Mouse (Mus musculus) cerebellum, adult 11-12 months (tissue): Measurements from ENCODE around the gene Nlrp6.
"Not testable (repeated sequence)": the region's sequence is repeated elsewhere in the genome, so short reads cannot be mapped to it uniquely, and the experiment has no call there.

Source experiments
- DNase-seq: peaks from one replicate; pipeline ENCODE4 v3.0.0; 2022

Gene Nlrp6

GRCm38 (mm10) chr7:140951765-140952164 is 31.1 kb downstream of the Nlrp6 start:
- no peak for DNase-seq

GRCm38 (mm10) chr7:140952441-140952840 is 31.7 kb downstream of the Nlrp6 start:
- DNase-seq, result no peak

GRCm38 (mm10) chr7:140953133-140953532 is 32.4 kb downstream of the Nlrp6 start:
- DNase-seq, result no peak

- DNase-seq, result no peak
Measured at GRCm38 (mm10) chr7:140953800-140954732, 33.4 kb downstream of the Nlrp6 start.

GRCm38 (mm10) chr7:140954733-140955071 is 34.0 kb downstream of the Nlrp6 start:
- no peak for DNase-seq

GRCm38 (mm10) chr7:140955342-140955741 is 34.6 kb downstream of the Nlrp6 start:
- DNase-seq, result no peak

- no peak for DNase-seq
Measured at GRCm38 (mm10) chr7:140955758-140956555, 35.3 kb downstream of the Nlrp6 start, which contains the start of the genes Gm45717 and Ifitm2. Gene Gm45717, minus strand, starts transcription at chr7:140955937. Gene Ifitm2, minus strand, starts transcription at chr7:140955987.

- DNase-seq, result no peak
Measured at GRCm38 (mm10) chr7:140956556-140956869, 35.8 kb downstream of the Nlrp6 start.

- no peak for DNase-seq
Measured at GRCm38 (mm10) chr7:140959181-140959901, 38.6 kb downstream of the Nlrp6 start.

GRCm38 (mm10) chr7:140960026-140960425 is 39.3 kb downstream of the Nlrp6 start:
- no peak for DNase-seq

GRCm38 (mm10) chr7:140961416-140961815 is 40.7 kb downstream of the Nlrp6 start:
- no peak for DNase-seq

- DNase-seq, result no peak
Measured at GRCm38 (mm10) chr7:140962733-140963132, 42.0 kb downstream of the Nlrp6 start.

GRCm38 (mm10) chr7:140966921-140967320 is 46.2 kb downstream of the Nlrp6 start, which contains the start of gene Ifitm1:
Gene Ifitm1, plus strand, starts transcription at chr7:140967221.
- DNase-seq, result no peak

- DNase-seq, result no peak
Measured at GRCm38 (mm10) chr7:140967862-140968591, 47.3 kb downstream of the Nlrp6 start.

- not testable (repeated sequence) for DNase-seq
Measured at GRCm38 (mm10) chr7:140968710-140969109, 48.0 kb downstream of the Nlrp6 start.

GRCm38 (mm10) chr7:140970931-140971330 is 50.2 kb downstream of the Nlrp6 start:
- DNase-seq, result no peak

GRCm38 (mm10) chr7:140971479-140972171 is 50.9 kb downstream of the Nlrp6 start:
- DNase-seq, result no peak

GRCm38 (mm10) chr7:140973396-140974165 is 52.9 kb downstream of the Nlrp6 start:
- no peak for DNase-seq

- no peak for DNase-seq
Measured at GRCm38 (mm10) chr7:140974940-140975339, 54.2 kb downstream of the Nlrp6 start.

- no peak for DNase-seq
Measured at GRCm38 (mm10) chr7:140975465-140975864, 54.8 kb downstream of the Nlrp6 start.

- DNase-seq, result not testable (repeated sequence)
Measured at GRCm38 (mm10) chr7:140976720-140977119, 56.0 kb downstream of the Nlrp6 start.
